Mouse (Mus musculus) adipocyte (in vitro differentiated cells): ENCODE results near the gene Kazald1.

Experiments used
- DNase-seq: peaks from one replicate; pipeline ENCODE4 v3.0.0-alpha.2; 2016; ENCODE audit warnings: low spot score

The Kazald1 gene

DNA sequence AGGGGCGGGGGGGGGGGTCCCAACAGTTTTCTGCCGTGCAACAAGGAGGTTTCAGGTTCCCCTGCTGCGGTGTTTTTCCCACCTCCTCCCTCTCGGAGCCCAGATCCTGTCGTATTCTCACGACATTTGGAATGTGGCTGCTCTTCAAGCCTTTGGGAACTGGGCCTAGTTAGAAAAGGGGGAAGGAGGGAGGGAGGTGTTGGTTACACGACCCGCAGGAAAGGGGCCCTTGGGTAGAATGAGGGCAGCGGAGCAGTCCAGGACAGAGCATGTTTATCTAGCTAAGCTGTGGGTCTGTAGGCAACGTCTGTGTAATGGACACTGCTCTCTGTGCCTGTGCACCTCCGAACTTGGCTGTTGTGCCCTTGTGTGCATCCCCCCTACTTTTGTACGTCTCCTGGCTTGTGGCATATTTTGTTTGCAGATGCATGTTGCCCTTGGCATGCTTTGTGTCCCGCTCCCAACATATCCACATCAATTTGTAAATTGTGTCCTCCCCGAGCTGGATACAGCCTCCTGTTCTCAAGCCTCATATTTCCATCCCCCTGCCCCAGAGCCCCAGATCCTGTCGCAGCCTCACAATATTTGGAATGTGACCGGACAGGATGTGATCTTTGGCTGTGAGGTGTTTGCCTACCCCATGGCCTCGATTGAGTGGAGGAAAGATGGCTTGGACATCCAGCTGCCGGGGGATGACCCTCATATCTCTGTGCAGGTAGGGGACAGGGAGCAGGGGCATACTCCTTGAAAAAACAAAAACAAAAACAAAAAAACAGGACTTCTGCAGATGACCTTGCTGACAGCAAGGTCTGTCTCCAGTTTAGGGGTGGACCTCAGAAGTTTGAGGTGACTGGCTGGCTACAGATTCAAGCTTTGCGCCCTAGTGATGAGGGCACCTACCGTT lies 3.0 kb downstream of the Kazald1 start:
- no peak for DNase-seq

DNA sequence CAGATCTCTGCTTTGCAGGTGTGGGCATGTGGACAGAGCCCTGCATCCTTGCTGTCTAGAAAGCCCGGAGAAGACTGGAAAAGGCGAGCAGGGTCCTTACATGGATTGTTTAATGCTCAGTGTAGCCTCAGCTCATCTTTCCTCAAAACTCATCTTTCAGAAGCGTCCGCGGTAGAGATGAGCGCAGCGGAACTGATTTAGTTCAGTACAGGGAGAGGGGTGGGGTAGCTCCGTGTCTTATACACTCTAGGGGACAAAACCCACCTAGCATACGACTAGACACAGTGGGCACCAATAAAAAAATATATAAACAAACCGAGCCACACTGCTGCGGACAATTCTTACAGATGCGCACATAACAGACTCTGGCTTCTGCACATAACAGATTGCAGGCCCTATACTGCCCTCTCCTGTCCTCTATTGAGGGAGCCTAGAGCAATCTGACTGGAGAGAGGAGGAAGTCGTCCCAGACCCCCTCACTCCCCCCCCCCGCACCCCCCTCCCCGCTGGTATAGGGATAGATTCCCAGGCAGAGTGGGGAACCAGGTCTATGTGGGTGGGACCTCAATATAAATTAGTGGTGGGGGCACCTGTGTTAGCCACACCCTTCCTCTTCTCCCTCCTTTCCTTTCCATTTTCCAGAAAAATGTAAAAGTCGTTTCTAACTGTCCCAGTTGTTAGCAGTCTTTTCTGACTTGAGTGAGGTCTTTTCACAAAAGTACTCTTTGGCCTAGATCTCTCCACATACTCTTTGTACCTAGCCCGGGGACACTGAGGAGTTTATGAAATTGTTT lies 4.1 kb downstream of the Kazald1 start:
- DNase-seq: peak; percentile 64

DNA sequence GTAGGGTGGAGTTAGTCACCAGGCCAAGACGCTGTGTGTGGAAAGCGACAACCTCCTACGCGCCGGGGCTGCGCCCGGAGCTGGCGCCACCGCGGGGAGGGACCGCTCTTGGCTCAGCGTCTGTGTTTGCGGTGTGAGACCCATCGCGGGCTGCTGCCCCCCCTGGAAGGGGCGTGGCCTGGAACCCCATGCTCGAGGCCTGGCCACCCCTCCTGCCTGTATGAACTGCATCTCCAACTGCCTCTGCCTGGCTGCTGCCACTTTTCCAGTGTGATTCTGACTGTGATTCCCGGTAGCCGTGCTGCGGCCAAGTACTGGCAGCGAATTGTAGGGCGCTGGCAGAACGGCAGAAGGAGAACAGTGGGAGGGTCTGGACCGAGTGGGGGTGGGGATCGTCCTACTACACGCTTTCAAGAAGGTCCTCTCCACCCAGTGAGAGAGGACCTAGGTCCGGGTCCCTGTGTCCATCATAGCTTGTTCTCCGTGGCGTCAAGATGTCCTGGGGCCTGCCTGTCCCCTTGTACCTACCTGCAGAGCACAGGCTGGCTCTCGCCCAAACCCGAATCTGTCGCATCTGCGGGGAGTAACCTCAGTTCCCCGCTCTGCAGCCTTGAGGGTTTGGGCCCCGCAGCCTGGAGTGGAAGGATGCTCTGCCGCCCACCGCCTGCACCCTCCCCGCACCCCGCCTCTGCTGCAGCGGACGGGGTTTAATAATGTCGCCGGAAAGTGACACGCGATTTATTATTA lies 4.9 kb downstream of the Kazald1 start:
- DNase-seq: peak; percentile 84

DNA sequence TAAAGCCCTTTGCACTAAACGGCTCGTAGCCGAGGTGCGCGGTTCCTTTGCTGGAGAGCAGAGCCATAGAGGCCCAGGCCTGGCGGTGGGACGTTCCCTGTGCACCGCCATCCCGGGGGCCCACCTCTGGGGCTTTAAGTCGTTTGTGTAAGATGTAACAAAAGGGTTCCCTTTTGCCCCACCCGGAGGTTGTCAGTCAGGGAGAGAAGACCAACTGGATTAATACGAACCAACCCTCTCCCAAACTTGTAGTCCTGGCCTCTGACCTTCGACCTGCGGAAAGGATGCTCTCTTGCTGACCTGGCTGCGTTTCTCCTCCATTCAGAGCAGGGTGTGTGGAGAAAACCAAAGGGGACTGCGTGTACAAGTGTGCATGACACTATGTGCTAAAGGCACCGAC lies 5.7 kb downstream of the Kazald1 start:
- DNase-seq: peak; percentile 35

DNA sequence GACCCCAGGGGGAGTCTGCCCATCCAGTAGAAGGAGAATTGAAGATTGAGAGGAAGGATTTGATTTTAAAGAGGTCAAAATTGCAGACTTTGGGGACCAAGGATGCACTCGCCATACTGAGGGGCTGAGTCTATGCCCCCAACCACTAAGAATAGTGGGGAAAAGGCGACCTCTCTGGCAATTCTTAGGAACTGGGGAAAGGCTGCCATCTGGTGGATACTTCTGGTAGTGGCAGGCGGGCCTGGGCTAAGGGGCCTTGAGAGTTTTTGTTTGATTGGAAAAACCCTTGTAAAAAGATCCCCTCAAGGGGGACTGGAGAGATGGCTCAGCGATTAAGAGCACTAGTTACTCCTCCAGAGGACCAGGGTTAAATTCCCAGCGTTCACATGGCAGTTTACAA lies 6.2 kb downstream of the Kazald1 start:
- DNase-seq: peak; percentile 77

DNA sequence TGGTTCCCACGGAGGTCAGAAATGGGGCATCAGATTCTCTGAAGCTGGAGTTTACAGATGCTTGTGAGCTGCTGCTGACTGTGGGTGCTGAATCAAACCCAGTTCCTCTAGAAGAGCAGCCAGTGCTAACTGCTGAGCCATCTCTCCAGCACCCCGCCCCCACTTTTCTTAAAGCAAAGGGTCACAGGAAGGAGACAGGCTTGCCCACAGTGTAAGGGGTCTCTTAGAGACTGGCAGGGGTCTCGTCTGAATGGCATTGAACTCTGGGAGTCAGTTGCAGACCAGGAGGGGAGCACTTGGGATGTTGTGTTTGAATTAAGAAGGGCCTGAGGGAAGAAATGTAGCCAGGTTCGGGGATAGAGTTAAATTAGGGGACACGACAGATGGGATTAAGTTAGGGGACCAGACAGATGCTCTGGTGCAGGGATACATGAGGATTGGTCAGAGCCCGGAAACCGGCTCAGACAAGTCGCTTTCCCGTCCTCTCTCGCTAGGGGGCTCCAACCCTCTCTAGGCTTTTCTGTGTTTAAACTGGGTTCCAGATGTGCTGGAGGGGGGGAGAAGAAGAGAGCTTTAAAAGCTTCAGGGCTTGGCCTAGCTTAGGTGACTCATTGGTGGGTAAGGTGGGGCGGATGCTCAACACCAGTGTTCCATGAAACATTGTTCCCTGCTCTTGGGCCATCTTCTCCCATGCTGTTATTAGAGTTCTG lies 7.0 kb downstream of the Kazald1 start:
- DNase-seq: peak; percentile 80

DNA sequence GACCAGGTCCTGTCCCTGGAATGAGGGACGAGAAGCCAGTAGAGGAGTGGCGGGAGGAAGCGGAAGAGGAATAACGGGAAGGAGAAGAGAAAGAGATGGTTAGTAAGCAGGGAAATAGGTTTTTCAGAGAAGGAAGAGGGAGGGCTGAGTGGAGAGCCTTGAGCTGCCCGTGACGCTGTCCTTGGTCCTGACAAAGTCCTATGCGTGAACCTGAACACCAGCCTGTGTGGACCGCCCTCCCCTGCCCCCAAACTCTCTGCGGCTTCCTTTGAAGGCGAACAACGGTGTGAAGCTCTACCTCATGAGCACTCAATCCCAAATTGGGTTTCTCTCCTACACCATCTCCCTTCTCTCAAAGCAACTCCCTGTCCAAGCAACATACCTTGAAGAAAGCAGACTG lies 22.8 kb downstream of the Kazald1 start:
- peak; percentile 70 for DNase-seq

DNA sequence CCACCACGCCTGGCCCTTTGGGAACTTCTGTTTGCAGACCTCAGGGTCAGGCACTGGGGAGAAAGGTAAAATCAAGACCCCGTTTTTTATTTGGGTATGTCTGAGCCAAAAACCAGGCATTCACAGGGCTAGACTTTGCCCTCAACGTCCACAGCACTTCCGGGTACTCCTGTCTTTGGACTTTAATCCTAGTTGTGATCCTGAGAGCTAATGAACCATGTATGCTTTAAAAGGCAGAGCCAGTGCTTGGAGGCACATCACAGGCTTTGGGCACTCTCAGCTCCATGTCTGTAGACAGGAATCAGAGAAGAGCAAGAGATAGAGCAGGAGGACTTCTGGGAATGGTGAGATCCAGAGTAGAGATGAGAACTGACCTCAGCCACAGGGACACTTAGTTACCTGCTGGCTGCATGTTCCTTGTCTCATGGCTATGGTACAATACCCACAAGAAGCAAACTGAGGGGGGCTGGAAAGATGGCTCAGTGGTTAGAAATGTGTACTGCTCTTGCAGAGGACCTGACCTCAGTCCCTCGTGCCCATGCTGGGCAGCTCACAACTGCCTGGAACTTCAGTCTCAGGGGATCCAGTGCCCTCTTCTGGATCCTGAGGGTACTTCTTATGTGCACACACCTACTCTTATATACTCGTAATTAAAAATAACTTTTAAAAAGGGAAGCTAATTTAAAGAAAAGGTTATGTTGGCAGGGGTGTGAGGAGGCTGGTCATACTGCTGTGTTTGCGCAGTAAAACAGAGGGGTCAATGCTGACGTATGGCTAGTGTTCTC lies 25.6 kb downstream of the Kazald1 start:
- no peak for DNase-seq

DNA sequence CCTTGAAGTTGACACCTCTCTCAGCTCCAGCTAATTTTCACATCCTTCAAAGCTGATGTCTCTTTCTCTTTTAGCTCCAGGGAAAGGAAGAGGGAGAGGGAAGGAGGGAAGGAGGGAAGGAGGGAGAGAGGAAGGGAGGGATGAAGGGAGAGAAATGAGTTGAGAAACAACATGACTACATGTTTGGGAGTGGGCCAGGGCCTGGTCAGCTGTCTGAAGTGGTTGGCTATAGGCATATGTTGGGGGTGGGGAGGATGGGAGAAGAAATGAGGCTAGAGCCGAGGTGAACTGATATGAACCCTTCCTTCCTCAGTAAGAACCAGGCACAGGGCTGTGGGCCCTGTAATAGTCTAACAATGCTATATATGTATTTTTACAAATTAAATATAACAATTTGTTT lies 30.6 kb downstream of the Kazald1 start:
- peak; percentile 58 for DNase-seq

DNA sequence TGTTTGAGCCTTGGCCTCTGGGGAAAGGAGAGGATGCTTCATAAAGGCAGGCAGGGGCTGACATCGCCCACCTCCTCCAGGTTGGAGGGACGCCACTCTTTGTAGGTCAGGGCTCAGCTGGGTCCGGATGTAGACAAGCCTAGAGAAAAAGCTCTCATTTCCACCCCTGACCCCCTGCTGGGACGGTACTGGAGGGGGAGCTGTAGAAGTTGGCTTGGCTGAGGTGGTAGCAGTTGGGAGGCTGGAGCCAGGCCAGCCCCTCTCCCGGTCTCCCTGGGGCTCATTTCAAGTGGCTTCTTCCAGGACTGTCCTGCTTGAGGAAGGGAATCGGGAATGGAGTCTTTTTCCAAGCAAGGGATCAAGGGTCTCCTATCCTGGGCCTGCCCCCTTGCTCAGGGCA lies 31.6 kb downstream of the Kazald1 start:
- no peak for DNase-seq

DNA sequence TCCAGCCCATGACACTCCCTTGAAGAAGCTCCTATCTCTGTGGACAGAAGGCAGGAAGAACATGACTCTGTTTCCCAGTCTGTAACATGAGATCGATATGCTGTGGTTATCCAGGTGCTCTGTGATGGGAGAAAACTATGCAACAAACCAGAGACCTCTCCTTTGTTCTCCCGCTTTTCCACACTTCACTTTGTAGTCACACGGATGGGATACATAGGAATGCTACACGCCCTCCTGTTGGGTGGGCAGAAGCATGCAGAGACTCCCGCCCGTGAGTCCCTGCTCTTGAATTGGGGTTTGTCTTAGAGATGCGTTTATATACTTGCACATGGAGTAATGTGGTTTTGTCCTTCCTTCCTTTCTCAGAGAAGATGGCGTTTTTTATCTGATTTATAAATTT lies 35.6 kb downstream of the Kazald1 start:
- DNase-seq: no peak

DNA sequence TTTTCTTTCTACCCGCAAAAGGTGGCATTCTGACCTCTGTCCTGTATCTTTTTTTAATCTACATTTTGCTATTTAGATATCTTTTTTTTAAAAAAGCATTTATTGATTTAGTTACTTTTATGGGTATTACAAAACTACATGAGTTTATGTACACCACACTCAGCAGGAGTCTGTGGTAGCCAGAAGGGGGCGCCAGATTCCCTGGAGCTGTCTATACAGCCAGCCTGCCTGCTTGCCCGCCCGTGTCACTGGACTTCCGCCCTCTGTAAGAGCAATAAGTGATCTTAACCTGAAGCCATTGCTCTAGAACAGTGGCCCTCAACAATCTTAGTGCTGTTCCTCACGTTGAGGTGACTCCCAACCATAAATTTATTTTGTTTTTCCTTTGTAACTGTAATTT lies 37.4 kb downstream of the Kazald1 start:
- DNase-seq: no peak

DNA sequence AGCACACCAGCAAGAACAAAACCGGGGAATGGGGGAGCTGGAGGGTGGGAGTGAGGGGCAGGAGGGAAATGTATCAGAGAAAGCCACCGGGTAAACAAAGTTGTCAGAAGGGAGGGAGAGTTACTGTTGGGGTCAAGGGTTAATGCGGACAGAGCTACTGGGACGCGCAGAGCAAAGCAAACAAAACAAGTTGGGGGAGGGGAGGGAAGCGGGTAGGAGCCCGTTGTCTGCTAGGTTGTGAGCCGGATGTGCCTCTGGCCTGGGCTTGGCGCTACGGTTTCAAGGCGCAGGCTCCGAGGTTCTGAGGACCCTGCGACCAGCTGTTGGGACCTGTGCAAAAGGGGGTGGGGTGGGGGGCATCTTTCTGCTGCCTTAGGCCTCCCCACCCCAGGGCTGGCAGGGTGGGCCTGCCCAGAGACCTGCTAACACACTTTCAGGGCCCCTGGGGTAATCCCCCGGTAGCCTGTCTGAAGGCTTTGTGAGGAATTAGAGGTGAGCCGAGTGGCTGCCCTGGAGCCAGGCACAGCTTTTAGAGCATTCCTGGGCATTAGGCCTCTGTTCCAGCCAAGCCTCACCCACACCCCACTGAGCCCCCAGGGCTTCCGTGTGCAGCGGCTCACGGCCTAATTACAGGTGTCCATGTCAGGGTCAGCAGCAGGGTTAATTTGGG lies 38.9 kb downstream of the Kazald1 start:
- DNase-seq: no peak

DNA sequence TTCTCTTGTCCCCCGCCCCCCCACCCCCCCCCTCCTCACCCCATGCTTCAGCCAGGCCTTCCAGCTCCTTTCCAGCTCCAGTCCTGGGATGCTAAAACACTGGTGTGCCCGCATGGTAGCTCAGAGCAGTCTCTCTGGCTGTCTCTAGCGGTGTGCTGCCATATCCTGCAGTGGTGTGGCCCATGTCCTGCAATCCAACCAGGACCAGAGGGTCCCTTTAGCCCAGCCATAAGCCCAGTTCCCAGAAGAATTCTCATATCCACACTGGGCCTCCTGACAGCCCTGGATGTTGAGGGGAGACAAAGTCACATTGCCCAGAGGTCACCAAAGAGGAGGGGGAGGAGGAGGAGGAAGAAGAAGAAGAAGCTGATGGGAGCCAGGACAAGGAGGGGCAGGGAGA lies 39.7 kb downstream of the Kazald1 start:
- DNase-seq: no peak

DNA sequence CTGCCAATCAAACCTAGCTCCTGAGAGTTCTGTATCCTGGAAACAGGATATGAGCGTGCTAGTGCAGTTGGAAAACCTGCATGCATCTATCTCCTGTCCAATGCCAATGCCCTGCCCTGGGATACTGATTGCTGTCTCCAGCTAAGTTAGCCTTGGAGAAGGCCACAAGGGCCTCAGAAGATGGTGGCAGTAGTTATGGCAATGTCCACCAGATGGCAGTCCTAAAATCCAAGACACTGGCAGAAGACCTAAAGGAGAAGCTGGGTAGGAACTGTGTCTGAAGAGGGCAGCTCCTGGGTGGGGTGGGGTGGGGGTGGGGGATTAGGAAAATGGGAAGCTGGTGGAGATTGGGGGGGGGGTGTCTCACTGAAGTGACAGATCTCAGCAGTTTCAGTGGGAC lies 41.8 kb downstream of the Kazald1 start:
- DNase-seq: peak; percentile 74
